Mouse (Mus musculus): ENCODE measurements around the gene Cyp1a2.

Cyp1a2 gene

DNA sequence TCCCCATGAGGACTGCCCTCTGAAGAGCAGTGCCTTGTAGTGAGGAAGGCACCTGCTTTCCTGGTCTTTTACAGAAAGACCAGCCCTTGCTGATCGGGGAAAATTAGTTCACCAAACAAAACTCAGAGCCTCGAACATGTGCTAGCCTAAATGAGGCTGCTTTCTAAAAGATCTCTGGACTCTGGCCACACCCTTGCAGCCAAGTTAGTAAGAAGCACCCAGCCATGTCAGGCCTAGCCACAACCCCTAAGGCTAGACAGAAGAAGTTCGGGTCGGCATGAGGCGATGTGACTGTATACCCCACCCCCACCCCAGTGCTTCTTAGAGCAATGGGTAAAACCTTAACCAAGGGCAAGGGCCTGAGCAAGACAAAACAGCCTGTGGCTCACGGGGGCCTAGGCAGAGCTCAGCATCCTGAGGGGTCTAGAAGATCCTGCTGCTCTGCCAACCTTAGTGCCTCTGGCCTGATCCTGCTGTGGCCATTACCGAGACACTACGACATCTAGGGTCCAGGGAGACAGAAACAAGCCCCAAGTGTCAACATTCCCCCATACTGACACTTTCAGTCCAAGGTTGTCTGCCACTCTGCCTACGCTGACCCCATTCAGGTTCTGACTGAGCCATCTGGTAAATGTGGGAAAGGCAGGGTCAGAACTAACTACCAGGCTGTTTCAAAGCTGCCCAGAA, 40.2 kb downstream of the Cyp1a2 start:
- TF ChIP-seq GATA4 (IDR thresholded peaks at IDR 0.05; ENCODE audit: insufficient replicate concordance, low read length): no peak

DNA sequence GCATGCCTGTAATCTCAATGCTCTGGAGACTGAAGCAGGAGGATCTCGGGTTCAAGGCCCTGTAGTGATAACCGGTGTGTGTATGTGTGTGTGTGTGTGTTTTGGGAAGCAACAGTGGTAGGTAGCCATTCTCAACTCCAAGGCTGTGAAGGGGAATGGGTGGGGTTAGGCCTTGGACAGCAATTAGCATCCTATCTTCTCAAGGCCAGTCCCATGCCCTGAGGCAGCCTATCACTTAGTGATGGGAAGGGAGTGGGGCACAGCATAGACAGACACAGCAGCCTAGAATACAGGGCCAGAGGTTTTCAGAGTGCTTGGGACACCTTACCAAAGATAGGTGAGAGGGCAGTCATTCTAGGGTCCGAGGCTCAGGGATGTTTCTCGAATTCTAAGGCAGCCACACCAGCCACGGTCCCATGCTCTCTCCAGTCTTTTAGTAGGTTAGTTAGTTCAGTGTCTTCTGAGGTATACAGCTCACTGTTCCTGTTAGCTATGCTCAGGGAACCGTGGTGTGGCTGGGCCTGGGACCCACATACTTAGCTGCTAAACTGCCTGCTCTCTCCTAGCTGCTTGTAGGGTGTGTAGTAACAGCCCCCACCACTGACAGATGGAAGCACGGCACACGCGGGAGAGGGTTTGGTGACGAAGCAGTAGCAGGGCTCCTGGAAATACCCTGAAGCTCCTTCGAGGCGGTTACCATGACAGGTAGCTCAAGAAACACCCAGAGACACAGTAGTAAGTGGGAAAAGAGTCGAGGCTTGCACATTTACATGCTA, 41.5 kb downstream of the Cyp1a2 start:
- TF ChIP-seq GATA4 (IDR thresholded peaks at IDR 0.05; ENCODE audit: insufficient replicate concordance, low read length): no peak

DNA sequence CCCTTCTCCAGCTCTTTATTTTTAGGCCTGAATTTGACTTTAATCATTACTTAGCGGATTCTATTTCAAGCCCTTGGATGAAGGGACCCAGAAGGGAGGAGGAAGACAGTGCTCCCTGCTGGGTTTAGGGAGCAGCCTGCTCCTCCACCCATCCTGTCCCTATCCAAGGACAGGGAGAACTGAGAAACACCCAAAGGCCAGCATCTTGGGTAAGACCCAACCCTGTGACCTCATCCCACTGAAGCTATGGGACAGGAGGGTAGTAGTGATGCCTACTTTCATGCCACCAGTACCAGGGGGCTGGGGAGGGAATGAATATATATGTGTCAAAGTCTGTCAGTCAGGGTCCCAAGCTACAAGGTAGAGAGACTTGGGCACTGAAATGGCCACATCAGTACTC, 42.5 kb downstream of the Cyp1a2 start:
- no peak for TF ChIP-seq GATA4 (IDR thresholded peaks at IDR 0.05; ENCODE audit: insufficient replicate concordance, low read length)

DNA sequence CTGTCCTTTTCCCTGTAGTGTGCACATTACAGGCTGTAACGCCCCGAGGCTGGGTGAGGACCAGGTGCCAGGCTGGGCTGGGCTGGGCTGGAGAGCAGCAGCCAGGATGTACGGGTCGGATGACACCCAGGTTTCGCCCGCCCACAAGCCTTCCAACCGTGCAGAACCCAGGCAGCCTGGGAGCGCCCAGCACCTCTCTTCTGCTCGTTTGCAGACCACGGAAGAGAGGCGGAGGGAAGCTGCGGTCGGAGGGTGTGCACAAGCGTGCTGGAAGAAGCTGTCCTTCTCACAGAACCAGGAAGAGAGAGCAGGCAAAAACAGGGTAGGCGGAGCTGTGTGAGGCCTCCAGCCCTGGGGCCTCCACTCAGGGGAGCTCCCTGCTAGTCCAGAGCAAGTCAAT, 43.1 kb downstream of the Cyp1a2 start:
- TF ChIP-seq GATA4 (IDR thresholded peaks at IDR 0.05; ENCODE audit: insufficient replicate concordance, low read length): no peak

DNA sequence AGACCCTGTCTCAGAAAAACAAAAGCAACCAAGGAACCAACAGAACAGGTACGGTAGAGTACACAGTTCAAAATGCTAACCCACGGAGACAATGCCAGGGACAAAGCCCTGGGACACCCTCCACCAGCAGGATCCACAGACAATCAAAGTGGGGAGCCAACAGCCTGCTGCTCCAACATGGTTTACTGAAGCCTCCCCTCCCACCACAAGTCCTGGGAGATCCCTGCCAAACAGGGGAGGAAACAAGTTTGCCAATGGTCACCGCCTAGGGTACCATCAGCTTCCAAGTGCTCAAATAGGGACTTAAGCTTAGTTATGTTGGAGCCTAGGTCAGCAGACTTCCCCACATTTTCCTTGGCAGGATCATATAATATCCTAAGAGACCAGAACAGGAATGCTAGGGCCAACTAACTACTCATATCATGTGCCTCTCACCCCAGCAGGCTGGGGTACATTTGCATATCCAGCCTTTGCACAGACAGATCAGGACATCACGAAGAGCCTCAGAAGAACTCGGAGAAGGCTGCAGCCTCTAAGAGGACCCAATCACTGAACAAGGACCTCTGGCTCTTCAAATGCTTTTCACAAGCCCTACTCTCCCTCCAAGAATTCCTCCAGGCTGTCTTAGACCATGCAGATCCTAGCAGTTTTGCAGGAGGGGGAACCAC, 43.7 kb downstream of the Cyp1a2 start:
- no peak for TF ChIP-seq GATA4 (IDR thresholded peaks at IDR 0.05; ENCODE audit: insufficient replicate concordance, low read length)

DNA sequence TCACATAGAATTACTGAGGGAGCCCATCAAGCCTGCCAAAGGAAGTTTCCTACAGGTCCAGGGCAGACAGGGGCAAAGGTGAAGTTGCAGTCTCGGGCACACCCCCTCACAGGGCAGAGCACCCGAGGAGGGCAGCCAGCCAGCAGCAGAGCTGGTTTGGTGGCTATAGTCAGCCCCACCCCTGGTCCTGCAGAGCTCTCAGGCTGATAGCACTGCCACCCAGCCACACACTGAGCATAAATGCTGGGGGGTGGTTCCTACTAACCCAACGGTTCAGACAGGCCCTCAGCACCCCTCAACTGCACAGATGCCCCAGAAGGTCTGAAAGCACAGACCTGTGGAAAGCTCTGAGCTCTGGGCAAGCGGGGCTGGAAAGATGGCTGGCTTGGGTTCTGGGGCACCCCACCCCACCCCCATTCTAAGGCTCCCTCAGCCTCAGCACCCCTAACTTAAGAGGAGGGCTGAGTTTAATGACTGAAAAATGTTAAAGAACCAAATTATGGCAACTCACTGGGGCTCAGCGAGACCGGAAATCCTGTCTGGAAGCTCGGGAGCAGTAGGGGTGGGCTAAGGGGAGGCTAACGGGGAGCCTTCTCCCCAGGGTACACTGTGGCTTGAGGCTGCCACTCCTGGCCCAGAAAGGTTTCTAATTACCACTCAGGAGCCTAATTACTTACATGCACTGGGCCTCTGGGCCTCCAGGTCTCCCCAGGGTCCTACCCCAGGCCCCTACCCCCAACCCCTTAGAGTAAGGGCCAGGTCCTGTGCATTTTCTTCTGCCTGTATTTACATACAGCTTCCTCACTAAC, 44.6 kb downstream of the Cyp1a2 start:
- TF ChIP-seq GATA4 (IDR thresholded peaks at IDR 0.05; ENCODE audit: insufficient replicate concordance, low read length): no peak

DNA sequence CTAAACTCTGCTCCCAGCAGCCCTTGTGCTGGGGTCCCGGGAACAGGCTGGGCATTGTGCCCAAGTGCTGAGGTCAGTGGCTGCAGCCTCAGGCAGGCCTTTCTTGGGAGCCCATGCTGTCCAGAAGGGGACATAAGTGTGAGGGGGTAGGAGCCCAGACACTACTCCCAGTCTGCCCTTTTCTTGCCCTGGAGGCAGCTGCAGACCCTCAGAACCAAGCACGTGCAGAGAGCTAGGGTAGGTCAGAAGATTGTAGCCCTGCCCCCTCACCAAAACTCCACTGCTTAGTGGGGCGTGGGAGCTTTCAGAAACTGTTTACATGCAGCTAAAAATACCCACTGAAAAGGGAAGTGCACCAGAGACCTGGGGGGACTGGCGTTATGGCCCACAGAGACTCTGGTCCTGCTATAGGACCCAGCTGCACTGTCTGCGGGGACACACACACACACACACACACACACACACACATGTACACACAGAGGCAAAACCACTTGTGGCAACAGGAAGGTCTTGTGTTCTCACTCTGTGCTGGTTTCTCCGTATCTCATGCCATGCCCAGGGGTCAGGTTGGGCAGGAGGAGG, 45.7 kb downstream of the Cyp1a2 start:
- no peak for TF ChIP-seq GATA4 (IDR thresholded peaks at IDR 0.05; ENCODE audit: insufficient replicate concordance, low read length)

DNA sequence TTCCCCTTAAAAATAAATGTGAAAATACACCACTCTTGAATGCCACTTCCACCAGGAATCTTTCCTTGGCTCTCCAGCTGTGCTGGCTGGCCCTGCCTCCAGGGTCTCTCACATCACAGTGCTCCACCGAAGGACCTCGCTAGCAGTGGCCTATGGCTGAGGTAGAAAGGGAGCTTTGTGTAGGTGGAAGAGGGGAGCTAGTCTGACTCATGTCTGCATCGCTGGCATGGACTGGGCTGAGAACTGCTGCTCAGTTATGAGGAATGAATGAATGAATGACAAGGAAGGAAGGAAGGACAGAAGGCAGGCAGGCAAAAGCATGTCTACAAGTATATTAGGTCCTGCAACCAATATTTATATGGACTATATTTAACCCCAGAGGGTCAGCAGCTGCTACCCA, 46.2 kb downstream of the Cyp1a2 start:
- no peak for TF ChIP-seq GATA4 (IDR thresholded peaks at IDR 0.05; ENCODE audit: insufficient replicate concordance, low read length)

DNA sequence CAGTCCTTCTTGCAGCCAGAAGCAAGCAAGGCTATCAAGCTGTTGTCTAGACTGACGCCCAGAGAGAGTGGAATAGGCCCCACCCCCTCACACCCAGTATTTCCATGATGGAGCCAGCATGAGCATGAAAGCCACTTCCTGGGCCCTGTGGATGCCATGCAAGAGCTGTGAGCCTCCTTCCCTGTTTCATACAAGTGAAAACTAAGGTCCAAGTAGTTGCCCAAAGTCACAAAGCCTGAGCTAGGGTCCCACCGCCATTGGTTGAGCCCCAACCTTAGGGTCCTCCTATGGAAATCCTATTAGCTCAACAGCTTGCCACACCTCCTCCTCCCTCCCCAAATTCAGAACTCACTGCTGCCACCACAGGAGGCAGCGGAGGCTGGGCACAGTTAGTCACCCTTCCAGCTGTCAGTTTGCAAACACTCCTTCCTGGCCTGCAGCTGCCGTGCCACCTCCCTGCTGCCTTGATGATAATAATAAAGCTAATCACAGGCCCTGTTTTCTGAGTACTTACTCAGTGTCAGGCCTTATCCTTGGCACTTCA, 50.0 kb downstream of the Cyp1a2 start:
- TF ChIP-seq GATA4 (IDR thresholded peaks at IDR 0.05; ENCODE audit: insufficient replicate concordance, low read length): no peak

DNA sequence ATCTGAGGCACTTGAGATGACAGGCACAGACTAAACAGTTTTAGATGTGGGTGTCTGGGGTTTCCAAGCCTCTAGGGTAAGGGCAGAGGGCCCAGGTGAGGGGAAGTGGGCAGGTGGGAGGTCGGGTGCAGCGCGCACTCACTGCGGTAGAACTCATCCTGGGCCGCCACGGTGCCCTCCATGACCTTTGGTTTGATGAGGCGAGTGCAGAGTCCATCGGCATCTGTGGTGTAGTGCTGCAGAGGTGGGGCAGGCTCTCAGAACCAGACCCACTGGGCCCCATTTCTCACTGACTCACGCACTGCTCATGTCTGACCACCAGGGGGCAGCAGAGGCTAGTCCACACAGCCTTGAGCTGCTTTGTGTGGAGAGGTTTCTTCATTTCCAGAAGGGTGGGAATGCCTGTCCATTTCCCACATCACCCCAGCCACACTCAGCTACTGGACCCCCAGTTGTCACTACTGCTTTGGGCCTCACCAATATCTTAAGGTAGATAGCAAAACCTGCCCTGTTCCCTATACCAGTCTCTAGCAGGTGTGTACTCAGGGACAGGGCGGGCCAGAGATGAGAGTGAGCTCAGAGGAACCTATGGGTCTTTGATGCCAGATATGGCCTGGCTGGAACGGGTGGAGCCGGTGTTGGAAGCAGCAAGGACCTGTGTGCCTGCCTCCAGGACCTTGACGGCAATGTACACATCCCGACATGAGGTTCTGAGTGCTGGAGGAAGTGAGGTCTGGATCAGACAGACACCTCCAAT, 54.2 kb downstream of the Cyp1a2 start:
- TF ChIP-seq GATA4 (IDR thresholded peaks at IDR 0.05; ENCODE audit: insufficient replicate concordance, low read length): no peak

DNA sequence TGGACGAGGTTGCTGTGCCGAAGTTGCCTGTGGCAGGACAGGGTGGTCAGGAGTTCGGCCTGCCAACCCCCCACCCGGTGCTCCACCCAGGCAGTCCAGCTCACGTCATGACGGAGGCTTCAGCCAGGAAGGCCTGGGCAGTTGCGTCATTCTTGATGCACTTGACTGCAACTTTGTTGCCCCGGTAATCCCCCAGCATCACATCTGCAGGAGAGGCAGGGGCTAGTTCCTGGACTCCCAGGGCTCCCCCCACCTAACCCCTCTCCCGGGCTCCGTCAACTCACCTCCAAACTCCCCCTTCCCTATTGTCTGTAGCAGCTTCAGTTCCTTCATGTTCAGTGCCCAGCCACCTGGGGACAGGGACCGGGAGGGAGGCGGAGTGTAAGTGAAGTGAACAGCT, 54.8 kb downstream of the Cyp1a2 start:
- no peak for TF ChIP-seq GATA4 (IDR thresholded peaks at IDR 0.05; ENCODE audit: insufficient replicate concordance, low read length)

DNA sequence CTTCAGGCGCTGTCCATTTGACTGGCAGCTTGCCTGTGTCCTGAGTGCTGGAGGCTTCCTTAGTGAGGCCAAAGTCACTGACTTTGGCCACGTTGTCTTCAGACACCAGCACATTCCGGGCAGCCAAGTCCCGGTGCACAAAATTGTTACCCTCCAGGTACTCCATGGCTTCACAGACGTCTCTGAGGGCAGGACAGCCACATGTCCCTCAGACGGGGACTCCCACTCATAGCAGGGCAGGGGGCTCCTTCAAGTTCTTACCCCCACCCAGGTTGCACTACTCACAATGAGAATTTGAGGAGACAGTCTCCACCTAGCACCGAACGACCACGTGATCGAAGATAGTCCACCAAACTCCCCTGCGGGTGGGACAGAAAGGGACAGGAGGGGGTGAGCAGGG, 55.6 kb downstream of the Cyp1a2 start:
- TF ChIP-seq GATA4 (IDR thresholded peaks at IDR 0.05; ENCODE audit: insufficient replicate concordance, low read length): no peak

DNA sequence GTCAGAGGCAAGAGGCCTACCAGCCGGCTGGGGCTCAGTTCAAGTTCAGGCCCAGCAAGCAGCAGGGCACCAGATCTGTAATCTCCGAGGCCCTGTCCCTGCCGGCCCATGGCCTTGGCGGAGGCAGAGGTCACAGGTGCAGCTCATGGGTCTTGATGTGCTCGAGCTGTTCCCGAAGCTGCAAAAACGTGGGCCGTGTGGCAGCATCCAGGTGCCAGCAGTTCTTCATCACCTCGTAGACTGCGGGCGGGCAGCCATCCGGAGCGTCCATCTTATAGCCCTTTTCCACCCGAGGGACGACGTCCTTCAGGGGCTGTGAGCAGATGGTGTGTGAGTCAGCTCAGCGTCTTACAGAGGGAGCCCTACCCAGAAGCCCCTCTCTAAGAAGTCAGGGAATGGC, 56.3 kb downstream of the Cyp1a2 start:
- TF ChIP-seq GATA4 (IDR thresholded peaks at IDR 0.05; ENCODE audit: insufficient replicate concordance, low read length): no peak
